Mouse (Mus musculus) lung, postnatal 25 days (tissue): ENCODE measurements at regions not wholly inside any gene's neighbourhood (a gene's known extent, or its start where the extent isn't known, plus 50 kb on each side); places are given as distances from the start of the nearest gene placed in this dataset.

Experiments
- DNase-seq: peaks from one replicate; pipeline ENCODE4 v3.0.0; 2022; ENCODE audit warnings: low spot score

DNA sequence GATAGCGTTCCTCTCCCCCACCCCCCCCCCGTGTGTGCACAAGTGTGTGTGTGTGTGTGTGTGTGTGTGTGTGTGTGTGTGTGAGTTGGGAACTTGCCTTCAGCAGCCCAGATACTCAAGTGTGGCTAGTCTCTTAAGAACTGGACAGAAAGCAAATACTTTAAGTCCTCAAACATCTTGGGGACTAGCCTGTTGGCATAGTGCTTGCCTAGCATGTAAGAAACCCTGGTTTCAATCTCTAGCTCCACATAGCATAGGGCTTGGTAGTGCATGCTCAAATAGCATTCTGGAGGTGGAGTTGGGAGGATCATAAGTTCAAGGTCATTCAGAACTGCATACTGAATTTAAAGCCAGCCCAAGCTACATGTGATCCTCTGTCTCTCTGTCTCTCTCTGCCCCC is 117.5 kb upstream of the Btg1 start:
- peak; percentile 44 for DNase-seq

DNA sequence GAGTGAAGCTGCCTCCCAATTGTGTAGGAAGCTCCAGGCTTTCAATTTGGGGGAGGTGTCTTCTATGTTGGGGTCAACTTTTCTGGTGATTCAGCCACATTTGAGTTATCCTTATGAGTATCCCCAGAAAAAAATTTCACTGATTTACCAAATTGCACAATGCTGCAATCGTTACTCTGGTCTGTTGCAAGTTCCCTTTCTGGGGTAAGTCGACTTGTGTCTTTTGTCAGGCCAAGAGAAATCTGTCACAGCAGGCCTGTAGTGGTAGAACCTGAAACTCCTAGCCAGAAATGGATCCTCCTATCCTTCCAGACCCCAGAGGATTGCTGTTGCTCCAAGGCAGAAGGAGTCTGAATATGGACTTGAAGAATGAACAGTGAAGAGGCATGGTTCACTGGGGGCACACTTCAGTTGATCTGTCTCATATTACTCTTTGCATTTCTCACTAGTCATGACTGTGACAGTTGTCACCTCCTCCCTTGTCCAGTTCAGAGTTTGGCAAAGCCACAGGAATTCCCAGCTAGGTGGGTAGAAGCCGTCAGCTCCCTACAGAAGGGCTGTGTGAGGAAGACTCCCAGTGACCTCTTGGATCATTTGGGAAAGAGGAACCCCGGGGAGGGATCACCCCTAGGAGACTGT is 114.6 kb upstream of the Btg1 start:
- peak; percentile 37 for DNase-seq

DNA sequence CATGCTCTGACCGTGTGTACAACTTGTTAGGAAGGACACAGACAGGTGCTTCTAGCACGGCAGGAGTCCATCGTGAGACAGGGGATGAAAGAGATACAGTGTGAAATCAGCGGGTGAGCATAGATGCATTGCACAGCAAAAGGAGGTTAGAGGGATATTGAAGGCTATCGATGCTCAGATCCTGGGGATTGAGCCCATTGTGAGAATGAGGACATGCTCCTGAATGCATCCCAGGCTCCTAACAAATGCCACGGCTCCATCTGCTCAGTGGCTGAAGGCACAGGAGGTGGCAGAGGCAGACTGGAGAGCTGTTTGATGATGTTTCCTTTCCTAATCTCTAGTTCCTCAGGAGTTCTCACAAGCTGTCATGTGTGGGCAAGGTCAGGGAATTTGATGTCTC is 114.1 kb upstream of the Btg1 start:
- no peak for DNase-seq

DNA sequence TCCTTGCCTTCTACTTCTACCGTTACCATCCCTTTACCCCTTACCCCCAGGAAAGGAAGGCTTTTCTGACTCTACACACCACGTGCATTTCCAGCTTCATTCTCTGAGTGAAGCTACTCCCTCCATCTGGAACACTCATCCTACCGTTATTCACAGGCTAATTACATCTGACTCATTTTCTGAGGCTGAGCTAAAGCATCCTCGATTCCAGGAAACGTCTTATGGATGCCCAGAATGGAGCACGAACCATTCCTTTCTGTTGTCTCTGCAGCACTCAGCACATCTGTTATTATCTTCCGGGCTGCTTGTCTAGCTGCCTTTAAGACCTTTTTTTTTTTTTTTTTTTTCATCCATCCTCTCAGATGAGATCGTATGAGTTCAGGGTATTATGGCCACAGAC is 112.5 kb upstream of the Btg1 start:
- DNase-seq, result no peak

DNA sequence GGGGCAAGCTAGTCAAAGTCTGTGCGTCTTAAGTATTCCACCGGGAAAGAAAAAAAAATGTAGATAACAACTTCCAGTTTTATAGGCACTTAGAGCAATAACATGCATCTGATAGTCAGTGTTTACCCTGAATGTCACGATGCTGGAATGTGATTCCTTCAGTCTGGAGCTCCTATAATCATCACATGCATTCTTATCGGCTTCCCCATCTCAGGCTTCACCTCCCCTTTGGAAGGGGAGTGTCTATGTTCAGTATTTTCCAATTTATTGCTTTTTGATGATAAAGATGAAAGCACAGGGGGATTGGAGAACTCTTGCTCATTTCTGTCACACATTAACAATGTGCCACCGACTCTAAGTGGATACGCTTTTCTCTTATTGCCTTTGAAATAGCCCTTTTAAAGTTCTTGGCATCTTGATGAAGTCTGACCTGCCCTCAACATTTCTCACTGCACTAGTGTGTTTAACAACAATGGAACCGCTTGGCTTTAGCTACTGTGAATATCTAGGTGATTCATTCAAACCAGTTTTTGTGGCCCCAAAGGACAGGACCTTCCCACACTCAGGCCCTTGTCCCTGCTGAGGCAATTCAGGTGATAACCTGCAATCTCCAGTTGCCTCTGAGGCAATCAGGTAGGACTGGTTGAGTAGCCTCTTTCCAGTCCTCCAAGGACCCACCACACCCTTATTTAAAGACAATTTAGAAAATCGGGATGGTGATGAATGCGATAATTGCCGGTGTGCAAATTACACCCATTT is 101.5 kb upstream of the Btg1 start:
- DNase-seq, result no peak

DNA sequence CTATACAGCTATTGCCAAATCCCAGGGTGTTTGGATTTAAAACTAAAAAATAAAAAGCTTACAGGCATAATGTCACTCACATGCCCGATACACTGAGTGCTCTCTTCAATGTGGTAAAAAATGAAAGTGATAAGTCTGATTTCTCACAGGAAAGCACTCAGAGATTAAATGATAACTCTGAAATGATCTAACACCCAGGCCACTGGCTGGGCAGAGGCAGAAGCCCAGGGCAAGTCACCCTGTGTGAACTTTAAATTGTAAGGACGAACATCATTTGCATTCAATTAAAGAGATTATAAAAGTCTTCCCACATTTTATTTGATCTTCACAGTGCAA is 100.9 kb upstream of the Btg1 start:
- DNase-seq, result no peak

DNA sequence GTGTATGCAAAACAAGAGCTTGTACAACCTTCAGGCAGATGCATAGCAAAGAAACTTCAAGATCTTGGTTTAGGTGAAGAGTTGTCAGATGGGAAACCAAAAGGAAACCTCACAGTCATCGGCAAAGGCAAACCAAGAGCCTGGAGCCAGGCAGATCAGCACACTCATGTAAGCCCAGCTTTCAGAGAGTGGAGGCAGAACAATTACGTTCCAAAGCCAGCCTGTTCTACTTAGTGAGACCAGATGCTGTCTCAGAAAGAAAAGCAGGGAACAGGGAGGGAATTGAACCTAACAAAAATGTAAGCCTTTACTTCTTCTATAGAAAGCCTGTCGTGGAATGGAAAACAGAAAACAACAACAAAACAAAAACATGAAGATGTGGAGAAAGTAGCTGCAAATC is 97.4 kb upstream of the Btg1 start:
- no peak for DNase-seq

DNA sequence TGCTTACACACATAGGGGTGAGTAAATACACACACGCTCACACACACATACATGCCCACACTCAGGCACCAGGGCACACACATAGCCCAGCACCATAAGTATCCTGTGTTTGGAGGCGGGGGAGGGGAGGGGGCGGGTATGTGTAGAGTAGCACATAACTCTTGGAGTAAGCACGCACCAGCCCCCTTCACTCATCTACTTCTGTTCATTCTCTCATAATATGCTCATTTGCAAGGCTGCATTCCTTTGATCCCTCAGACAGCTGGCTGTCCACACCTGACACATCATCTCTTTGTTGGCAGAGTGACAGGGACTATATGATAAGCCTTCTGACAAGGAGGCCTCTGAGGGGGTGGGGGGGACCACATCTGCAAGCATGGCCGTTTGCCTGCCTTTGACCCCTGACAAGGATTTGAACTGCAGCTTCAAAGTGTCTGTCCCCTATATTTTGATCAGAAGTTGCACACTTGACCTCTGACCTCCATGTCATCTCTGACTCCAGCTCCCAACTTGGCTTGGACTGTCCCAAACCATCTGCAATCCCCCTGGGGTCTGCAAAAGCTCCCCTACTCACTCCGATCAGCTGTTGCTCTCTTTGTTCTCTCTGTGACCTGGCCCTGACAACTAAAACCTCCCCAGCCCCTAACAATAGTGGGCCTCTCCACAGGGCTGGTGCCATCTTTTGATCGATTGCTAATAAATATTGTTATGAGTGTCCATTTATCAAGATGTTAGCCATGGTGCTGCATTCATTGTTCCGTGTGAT is 95.6 kb upstream of the Btg1 start:
- DNase-seq, result no peak

DNA sequence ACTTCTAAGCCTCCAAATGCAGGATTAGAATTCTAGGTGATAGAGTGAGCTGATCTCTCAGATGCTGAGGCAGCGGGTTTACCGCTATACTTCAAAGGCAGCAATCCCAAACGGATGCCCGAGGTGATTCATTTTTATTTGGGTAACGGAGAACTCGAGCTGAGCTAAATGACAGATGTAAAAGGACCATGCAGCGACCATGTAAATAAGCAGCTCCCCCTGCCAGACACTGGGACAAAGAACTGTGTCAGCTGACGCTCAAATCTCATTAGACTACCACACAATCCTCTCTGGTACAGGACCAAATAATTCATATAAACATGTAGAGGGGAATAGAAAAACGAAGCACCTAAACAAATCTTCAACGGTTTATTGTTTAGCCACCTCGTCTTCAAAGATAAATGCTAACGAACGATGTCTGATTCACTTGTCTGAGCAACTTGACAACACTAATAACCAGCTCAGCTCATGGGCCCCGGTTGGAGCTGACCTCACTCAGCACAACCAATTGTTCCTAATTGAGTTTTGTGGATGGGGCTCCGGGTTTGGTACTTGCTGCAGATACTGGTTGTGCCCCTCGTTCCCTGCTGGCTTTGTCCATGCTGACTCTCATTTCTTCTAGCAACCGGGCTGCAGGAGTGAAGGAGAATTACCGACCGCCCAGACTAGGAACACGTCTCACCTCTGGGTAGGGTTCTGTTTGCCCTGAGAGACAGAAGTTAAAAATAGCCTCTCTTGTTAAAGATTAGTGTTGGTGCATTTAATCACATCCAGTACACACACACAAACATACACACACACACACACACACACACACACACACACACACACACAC is 92.6 kb upstream of the Btg1 start:
- no peak for DNase-seq

DNA sequence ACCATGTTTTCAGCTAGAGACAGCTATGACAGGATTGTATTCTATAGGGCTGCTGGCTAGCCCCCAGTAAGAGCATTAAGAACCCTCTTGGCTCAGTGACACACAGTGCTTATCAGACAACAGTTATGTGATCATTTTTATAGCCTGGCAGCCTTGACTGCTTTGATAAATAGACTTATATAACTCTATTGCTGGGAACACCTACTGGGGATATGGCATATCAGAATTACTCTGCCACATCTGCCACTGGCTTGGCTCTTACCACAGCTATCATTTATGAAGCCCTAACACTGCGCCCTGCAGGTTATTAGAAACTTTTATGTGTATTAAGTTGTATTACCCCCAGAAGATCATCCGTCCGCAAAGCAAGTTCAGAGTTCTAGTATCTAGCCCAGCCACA is 88.9 kb upstream of the Btg1 start:
- no peak for DNase-seq

DNA sequence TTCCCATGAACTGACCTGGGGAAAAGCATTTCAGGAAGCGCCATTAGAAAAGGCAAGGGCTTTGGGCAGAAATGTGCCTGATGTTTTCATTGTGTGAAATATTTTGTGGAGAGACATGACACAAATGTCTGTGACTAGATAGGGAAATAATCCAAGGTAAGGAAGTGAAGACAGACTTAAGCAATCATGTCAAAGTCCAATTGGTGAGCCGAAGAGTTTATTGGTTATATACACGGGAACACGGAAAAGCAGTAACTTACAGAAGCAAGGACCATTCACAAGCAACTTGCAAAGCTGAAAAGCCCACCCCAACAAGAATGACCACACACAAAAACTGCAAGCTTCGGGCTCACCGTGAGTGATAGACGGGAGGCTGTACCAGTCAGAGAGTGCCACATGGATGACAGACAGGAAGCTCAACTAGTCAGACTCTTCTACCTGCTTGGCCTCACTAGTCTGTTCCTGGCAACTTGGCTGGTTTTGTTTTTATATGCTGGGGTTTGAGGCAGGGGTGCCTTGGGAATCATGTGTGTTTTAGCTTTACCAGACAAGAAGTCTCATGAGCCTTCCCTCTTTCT is 82.2 kb upstream of the Btg1 start:
- DNase-seq, result no peak

DNA sequence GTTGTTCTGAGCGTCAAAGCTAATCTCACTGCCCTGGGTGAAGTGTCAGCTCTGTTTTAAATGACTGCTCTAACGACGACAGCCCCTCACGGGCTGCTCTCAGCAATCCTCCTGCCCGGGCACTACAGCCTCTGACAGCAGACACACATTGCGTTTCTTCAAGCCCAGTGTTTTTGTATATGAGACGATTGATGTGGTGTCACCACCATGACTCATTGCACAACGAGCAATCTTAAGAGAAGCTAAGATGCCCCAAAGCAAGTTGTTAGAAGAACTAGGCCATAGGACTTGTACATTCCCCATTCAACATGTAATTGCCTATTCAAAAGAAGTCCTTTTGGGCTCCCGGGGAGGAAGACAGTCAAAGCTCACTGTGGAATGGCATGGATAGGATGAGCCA is 81.3 kb upstream of the Btg1 start:
- no peak for DNase-seq

DNA sequence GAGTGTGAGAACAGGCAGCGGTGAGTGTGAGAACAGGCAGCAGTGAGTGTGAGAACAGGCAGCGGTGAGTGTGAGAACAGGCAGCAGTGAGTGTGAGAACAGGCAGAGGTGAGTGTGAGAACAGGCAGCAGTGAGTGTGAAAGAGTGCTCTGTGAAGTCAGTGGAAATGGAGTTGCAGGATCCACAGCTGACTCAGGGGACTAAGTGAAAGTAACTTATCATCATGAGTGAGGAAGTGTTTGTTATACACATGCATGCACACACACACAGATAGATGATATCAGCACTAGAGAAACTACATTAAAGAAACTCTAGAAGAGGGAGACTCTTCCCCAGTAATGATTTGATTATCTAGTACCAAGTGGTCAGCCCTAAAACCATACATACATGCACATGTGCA is 76.0 kb upstream of the Btg1 start:
- no peak for DNase-seq

DNA sequence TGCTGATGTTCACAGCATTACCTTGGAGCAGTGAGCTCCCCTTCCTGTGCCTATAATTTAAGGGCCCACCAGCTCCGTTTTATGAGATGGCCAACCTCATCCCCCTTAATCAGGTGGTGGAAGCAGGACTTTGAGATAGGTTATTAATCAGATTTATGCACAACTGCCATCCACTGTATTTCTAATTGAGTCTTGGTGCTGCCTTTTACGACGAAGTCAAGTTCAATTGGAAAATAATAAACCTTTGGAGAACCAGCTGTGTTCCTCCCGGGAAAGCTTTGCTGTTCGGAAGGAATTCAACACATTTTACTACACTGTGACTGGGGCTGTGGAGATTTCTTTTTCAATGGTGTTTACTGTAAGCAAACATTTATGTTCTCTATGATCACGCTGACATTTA is 71.5 kb upstream of the Btg1 start:
- DNase-seq, result no peak

DNA sequence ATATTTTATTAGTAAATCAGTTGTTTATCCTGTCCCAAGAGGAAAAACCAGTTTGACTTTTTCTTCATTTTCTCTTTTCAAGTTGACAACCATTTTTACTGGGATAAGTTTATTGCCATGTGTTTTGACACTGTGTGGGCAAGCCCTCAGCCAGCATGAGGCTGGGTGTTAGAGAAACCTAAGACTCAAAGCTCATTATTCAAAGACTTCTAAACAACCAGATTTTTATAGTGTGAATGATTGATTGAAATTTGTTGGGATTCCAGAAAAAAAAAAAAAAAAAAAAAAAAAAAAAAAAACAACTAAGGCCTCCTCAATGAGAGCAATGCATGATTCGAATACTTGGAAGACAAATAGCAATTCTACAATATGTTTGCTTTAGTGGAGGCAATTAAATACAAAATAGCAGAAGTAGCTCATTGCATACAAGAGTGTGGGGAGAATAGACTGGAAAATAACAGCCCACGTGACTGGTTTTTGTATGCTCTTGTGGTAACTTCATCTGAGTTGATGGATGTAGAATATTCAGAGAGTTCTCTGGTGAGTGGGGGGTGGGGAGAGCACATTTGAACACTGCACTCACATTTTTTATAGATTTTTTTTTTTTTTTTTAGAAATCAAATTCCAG is 70.9 kb upstream of the Btg1 start:
- DNase-seq, result no peak

DNA sequence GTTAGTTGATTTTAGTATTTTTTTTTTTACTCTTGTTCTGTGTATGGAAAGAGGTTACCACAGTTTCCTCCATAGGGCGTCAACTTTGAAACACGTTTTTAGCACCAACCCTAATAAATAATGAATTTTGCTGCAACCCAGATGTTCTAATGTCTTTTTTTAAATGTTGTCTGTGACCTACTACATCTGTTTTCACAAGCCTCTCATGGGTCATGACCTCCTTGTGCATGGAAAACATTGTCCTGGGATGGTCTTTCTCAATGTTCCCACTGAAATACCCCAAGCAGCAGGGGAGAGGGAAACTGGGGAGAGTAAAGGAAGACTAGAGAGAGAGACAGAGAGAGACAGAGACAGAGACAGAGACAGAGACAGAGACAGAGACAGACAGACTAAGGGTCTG is 67.2 kb upstream of the Btg1 start:
- DNase-seq, result no peak

DNA sequence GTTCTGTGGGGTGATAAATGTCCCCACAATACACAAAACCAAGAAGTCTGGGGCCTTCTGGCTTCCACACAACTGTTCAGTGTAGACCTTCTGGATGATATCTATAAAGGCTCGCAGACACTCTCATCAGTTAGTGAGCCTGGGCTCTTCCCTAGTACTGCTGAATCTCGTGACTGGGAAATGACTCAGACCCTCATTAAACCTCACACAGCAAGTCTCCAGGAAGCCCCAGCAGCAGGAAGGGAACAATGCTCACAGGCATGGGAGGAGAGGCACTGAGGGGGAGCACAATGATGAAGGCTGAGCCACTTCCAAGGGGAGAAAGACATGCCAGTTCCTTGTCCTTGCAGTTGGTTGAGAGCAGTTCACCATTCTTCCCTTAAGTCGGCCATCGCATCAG is 66.5 kb upstream of the Btg1 start:
- DNase-seq, result no peak

DNA sequence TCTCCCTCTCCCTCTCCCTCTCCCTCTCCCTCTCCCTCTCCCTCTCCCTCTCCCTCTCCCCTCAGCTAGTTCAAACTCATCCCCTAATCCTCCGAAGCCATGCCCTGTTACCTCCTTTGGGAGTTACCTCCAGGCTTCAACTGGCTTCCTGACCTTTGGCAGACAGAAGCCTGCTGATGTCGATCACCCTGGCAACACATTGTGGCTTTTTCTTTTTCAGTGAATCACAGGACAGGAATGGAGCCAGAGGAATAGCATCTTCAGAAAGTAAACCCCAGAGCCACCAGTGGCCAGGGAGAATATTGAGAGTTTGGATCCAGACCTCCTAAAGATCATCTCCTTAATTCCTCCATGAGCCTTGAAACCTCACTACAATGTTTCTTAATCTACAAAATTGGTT is 59.5 kb upstream of the Btg1 start:
- DNase-seq, result no peak

DNA sequence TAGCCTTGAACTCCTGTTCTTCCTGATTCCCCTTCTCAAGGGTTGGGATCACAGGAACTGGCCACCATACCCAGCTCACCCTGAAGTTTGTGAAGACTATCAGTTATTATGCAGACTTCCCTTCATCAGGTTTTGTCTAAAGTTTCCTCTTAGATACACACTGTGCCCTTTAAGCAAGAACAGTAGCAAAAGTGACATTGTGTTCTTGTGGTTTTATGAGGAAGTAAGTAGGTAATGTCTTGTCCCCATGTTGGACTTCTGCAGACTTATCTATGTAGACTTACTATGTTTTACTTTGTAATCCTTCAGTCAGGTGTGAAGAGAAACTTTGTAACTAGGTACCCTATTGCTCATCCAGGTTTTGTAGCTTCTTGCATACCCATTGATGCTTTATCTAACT is 51.5 kb upstream of the Btg1 start:
- DNase-seq, result peak; percentile 26
